Mouse (Mus musculus): ENCODE measurements around the gene Fam83g.

- TF ChIP-seq CTCF (IDR thresholded peaks at IDR 0.05; ENCODE audit: borderline replicate concordance, extremely low read depth, insufficient read depth, insufficient read length) = no peak
- no peak for TF ChIP-seq POLR2A (IDR thresholded peaks at IDR 0.05; ENCODE audit: borderline replicate concordance, extremely low read depth, insufficient read depth, insufficient read length, poor library complexity, severe bottlenecking)
Observed at GRCm38 (mm10) chr11:61740500-61740899, 56.6 kb downstream of the Fam83g start.
